Mouse (Mus musculus) cortical plate, adult 2 months (tissue): ENCODE data around the gene Asprv1.

Experiments
- CTCF ChIP-seq: fragments of 200-500 bp; IDR thresholded peaks from 2 replicates; pipeline ENCODE4 v1.5.1; 2011; ENCODE audit warnings: mild to moderate bottlenecking, control low read depth, low read length; ENCODE audit not compliant: insufficient read depth; ENCODE audit errors: extremely low read depth
- POLR2A ChIP-seq: fragments of 200-500 bp; IDR thresholded peaks from 2 replicates; pipeline ENCODE4 v1.6.1; 2011; ENCODE audit warnings: mild to moderate bottlenecking, low read length, control low read depth; ENCODE audit not compliant: insufficient read depth; ENCODE audit errors: extremely low read depth

- TF ChIP-seq POLR2A (no peak), CTCF (no peak)
These were observed 8.5 kb downstream of the Asprv1 start for GRCm38 (mm10) chr6:86636495-86636894.
